Mouse (Mus musculus): Measurements from ENCODE around the gene Rplp0. TPM values are rescaled to one million over a fixed set of nuclear protein-coding genes. Genes with fewer than 3 reads are reported as not detected.
"Not testable (repeated sequence)": the region's sequence is repeated elsewhere in the genome, so short reads cannot be mapped to it uniquely, and the experiment has no call there.

Rplp0 gene
- polyA plus RNA-seq, 2 experiments, result 2,068 to 3,411 TPM

DNA sequence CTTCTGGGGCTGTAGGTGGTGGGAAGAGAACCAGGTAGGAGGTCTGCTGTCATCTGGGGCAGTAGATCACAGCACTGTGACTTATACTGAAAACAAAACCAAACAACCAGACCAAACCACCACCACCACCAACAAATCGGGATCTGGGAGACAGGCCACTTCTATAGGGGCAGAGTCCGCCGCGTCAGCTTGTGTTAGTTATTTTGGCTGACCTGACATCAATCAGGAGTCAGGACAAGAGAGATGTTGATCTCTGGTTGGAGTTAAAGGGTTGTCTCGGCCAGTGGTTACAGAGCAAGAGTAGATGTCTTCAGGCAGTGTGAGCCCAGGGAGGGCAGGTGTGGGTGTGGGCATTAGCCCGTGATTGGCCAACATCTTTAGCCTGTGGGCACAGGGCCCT lies 44.9 kb upstream of the Rplp0 start:
- Histone ChIP-seq H3K4me2 (replicated peaks; ENCODE audit: low read depth, low read length, severe bottlenecking) (peak overlapping the region; percentile 44), H3K36me3 (ENCODE audit: control insufficient read depth, insufficient read depth, low read length) (peaks cover 19% of the 10 kb centered on the region), H3K4me1 (ENCODE audit: control insufficient read depth, insufficient read depth, low read length) (peaks cover 34% of the 10 kb centered on the region), H3K9ac (ENCODE audit: low read depth, low read length, severe bottlenecking) (no peak overlapping the region), H3K9me3 (ENCODE audit: control insufficient read depth, low read length) (no peaks in the 10 kb centered on the region), H3K4me3 (replicated peaks; ENCODE audit: low read length) (no peak overlapping the region), H3K27me3 (ENCODE audit: control insufficient read depth, insufficient read depth, low read length) (no peaks in the 10 kb centered on the region), H3K27ac (replicated peaks; ENCODE audit: low read depth, low read length) (peak overlapping the region; percentile 92)
- no peak for TF ChIP-seq POLR2A (IDR thresholded peaks at IDR 0.05; ENCODE audit: borderline replicate concordance, extremely low read depth, insufficient read depth, insufficient read length)
- 59% methylated on average over 6 of the region's 6 CpGs for WGBS
- DNase-seq (ENCODE audit: low spot score) (no peak), ATAC-seq (ENCODE audit: low FRiP score, low read depth) (no peak)

DNA sequence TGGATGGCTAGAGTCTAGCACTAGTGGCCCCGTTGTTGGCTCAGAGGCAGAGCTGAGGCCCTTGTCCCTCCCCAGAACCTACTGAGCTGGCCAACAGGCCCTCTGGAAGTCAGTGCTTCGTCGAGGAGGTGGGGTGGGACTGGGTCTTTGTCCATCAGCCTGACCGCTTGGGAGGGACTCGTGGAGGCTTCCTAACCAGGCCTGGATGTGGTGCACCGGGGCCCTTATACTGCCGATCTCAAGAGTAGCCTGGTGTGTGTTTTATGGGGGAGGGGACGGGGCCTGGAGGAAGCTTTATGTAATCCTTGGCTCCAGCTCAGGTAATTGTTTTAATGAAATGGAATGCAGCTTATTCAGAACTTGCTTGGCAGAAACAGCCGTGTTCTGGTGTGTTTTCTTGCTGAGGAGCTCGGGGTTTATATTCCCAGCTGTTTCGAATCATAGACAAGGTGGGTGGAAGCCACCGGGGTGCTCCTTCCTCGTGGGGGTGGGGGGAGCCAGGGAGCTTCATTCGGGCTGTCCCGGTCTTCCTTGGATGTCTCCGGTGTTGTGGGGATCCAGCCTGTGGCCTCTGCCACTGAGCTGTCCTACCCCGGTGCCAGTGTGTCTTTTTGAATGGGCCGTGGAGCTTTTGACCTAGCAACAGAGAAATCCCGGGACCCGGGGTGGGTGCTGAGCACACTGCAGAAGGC lies 44.2 kb upstream of the Rplp0 start:
- H3K27ac ChIP-seq (replicated peaks; ENCODE audit: low read depth, low read length), result peak overlapping the region; percentile 92
- no peaks in the 10 kb centered on the region for H3K27me3 ChIP-seq (ENCODE audit: control insufficient read depth, insufficient read depth, low read length)
- DNase-seq (ENCODE audit: low spot score) (peak; percentile 93), ATAC-seq (ENCODE audit: low FRiP score, low read depth) (peak; percentile 84)
- H3K36me3 ChIP-seq (ENCODE audit: control insufficient read depth, insufficient read depth, low read length), result peaks cover 19% of the 10 kb centered on the region
- 18% methylated on average over 20 of the region's 20 CpGs for WGBS
- no peak overlapping the region for H3K9ac ChIP-seq (ENCODE audit: low read depth, low read length, severe bottlenecking)
- peak overlapping the region; percentile 44 for H3K4me2 ChIP-seq (replicated peaks; ENCODE audit: low read depth, low read length, severe bottlenecking)
- no peak for TF ChIP-seq POLR2A (IDR thresholded peaks at IDR 0.05; ENCODE audit: borderline replicate concordance, extremely low read depth, insufficient read depth, insufficient read length)
- H3K4me3 ChIP-seq (replicated peaks; ENCODE audit: low read length), result peak overlapping the region; percentile 11
- no peaks in the 10 kb centered on the region for H3K9me3 ChIP-seq (ENCODE audit: control insufficient read depth, low read length)
- peaks cover 27% of the 10 kb centered on the region for H3K4me1 ChIP-seq (ENCODE audit: control insufficient read depth, insufficient read depth, low read length)

DNA sequence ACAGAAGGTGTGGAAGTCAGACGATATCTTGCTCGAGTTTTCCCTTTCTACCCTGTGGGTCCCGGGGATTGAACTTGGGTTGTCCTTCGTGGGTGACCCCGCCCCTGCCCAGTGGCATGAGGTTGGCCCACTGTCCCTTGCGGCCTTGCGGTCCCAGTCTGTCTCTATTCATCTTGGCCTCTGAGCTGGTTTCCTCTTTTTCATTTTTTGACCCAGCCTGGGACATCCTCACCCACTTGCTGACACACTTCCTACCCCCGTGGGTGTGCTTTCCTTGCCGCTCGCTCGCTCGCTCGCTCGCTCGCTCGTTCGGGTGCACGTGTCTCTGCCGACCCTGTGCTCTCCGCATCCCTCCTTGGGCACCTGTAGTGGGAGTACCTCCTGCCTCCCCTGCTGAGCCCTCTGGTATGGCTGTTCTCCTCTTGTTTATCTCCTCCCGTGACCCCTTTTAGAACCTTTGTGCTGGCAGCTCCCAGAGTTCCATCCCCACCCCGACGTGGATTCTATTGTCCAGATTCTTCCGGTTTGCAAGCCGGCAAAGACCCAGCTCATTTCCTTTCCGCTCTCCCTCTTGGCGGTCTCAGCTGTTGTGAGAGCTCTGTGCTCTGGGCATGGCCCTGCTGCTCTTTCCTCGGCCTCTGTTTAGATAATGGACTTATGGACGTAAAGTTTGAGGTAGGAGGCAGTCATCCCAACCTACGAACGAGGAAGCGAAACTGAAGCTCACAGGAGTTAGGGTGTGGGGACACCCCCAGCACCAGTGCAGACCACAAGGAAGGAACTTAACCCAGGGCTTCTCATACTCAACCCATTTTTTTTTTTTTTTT lies 43.0 kb upstream of the Rplp0 start:
- ATAC-seq (ENCODE audit: low FRiP score, low read depth) (no peak), DNase-seq (ENCODE audit: low spot score) (no peak)
- H3K4me2 ChIP-seq (replicated peaks; ENCODE audit: low read depth, low read length, severe bottlenecking), result no peak overlapping the region
- no peak overlapping the region for H3K4me3 ChIP-seq (replicated peaks; ENCODE audit: low read length)
- H3K9ac ChIP-seq (ENCODE audit: low read depth, low read length, severe bottlenecking), result no peak overlapping the region
- H3K36me3 ChIP-seq (ENCODE audit: control insufficient read depth, insufficient read depth, low read length), result peaks cover 19% of the 10 kb centered on the region
- H3K27me3 ChIP-seq (ENCODE audit: control insufficient read depth, insufficient read depth, low read length), result no peaks in the 10 kb centered on the region
- no peak for TF ChIP-seq POLR2A (IDR thresholded peaks at IDR 0.05; ENCODE audit: borderline replicate concordance, extremely low read depth, insufficient read depth, insufficient read length)
- H3K4me1 ChIP-seq (ENCODE audit: control insufficient read depth, insufficient read depth, low read length), result peaks cover 24% of the 10 kb centered on the region
- 85% methylated on average over 32 of the region's 32 CpGs for WGBS
- no peaks in the 10 kb centered on the region for H3K9me3 ChIP-seq (ENCODE audit: control insufficient read depth, low read length)
- H3K27ac ChIP-seq (replicated peaks; ENCODE audit: low read depth, low read length), result peak overlapping the region; percentile 26; the same call in 1 of the 2 replicates

DNA sequence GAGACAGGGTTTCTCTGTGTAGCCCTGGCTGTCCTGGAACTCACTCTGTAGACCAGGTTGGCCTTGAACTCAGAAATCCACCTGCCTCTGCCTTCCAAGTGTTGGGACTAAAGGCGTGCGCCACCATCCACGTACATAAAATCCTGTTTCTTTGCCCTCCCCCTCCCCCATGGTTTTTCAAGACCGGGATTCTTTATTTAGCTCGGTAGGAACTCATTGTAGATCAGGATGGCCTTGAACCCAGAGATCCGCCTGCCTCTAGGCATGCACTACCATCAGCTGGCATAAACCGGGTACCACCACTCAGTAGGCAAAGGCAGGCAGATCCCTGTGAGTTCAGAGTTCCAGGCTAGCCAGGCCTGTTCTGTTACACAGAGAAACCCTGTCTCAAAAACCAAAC lies 42.4 kb upstream of the Rplp0 start:
- ATAC-seq (ENCODE audit: low FRiP score, low read depth) (no peak), DNase-seq (ENCODE audit: low spot score) (no peak)
- Histone ChIP-seq H3K4me1 (ENCODE audit: control insufficient read depth, insufficient read depth, low read length) (peaks cover 30% of the 10 kb centered on the region), H3K27me3 (ENCODE audit: control insufficient read depth, insufficient read depth, low read length) (no peaks in the 10 kb centered on the region), H3K9ac (ENCODE audit: low read depth, low read length, severe bottlenecking) (no peak overlapping the region), H3K4me3 (replicated peaks; ENCODE audit: low read length) (no peak overlapping the region), H3K36me3 (ENCODE audit: control insufficient read depth, insufficient read depth, low read length) (peaks cover 16% of the 10 kb centered on the region), H3K9me3 (ENCODE audit: control insufficient read depth, low read length) (no peaks in the 10 kb centered on the region), H3K4me2 (replicated peaks; ENCODE audit: low read depth, low read length, severe bottlenecking) (no peak overlapping the region), H3K27ac (replicated peaks; ENCODE audit: low read depth, low read length) (no peak overlapping the region)
- WGBS, result 88% methylated on average over 7 of the region's 7 CpGs
- no peak for TF ChIP-seq POLR2A (IDR thresholded peaks at IDR 0.05; ENCODE audit: borderline replicate concordance, extremely low read depth, insufficient read depth, insufficient read length)

DNA sequence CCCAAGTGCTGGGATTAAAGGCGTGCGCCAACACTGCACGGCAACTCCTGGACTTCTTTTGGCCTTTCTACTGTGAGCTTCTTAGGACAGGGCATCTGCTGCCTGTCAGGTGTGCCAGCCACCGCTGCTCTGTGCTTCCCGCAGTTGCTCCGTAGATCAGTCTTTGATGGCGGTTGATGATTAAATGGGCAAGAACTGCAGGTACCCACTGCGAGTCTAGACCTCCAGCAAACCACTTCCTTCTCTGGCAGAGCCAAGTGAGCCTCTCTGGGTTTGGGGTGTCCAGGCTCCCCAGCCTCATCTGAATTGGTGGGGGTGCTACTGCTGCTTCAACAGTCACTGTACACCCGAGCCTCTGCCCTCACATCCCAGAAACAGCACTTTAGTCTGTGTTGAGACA lies 41.8 kb upstream of the Rplp0 start:
- no peaks in the 10 kb centered on the region for H3K9me3 ChIP-seq (ENCODE audit: control insufficient read depth, low read length)
- H3K4me3 ChIP-seq (replicated peaks; ENCODE audit: low read length), result no peak overlapping the region
- H3K27ac ChIP-seq (replicated peaks; ENCODE audit: low read depth, low read length), result no peak overlapping the region
- H3K36me3 ChIP-seq (ENCODE audit: control insufficient read depth, insufficient read depth, low read length), result peaks cover 15% of the 10 kb centered on the region
- no peak for ATAC-seq (ENCODE audit: low FRiP score, low read depth)
- H3K9ac ChIP-seq (ENCODE audit: low read depth, low read length, severe bottlenecking), result no peak overlapping the region
- 89% methylated on average over 9 of the region's 9 CpGs for WGBS
- peaks cover 34% of the 10 kb centered on the region for H3K4me1 ChIP-seq (ENCODE audit: control insufficient read depth, insufficient read depth, low read length)
- TF ChIP-seq POLR2A (IDR thresholded peaks at IDR 0.05; ENCODE audit: borderline replicate concordance, extremely low read depth, insufficient read depth, insufficient read length), result no peak
- no peak overlapping the region for H3K4me2 ChIP-seq (replicated peaks; ENCODE audit: low read depth, low read length, severe bottlenecking)
- no peaks in the 10 kb centered on the region for H3K27me3 ChIP-seq (ENCODE audit: control insufficient read depth, insufficient read depth, low read length)
- DNase-seq (ENCODE audit: low spot score), result no peak

DNA sequence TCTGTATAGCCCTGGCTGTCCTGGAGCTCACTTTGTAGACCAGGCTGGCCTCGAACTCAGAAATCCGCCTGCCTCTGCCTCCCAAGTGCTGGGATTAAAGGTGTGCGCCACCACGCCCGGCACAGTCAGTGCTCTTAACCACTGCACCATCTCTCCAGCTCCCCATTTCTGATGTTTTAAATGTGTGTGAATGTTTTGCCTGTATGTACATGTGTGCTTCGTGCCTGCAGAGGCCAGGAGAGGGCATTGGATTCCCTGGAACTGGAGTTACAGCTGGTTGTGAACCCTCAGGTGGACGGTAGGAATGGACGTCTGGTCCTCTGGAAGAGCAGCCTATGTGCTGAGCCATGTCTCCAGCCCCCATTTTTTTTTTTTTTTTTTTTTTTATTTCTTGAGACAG lies 41.1 kb upstream of the Rplp0 start:
- not testable (repeated sequence) for H3K36me3 ChIP-seq (ENCODE audit: control insufficient read depth, insufficient read depth, low read length); H3K4me3 ChIP-seq (replicated peaks; ENCODE audit: low read length); H3K4me2 ChIP-seq (replicated peaks; ENCODE audit: low read depth, low read length, severe bottlenecking); H3K9ac ChIP-seq (ENCODE audit: low read depth, low read length, severe bottlenecking); H3K27ac ChIP-seq (replicated peaks; ENCODE audit: low read depth, low read length); H3K27me3 ChIP-seq (ENCODE audit: control insufficient read depth, insufficient read depth, low read length); ATAC-seq (ENCODE audit: low FRiP score, low read depth); DNase-seq (ENCODE audit: low spot score); H3K9me3 ChIP-seq (ENCODE audit: control insufficient read depth, low read length)
- H3K4me1 ChIP-seq (ENCODE audit: control insufficient read depth, insufficient read depth, low read length), result peaks cover 40% of the 10 kb centered on the region
- WGBS, result 85% methylated on average over 7 of the region's 8 CpGs

All from limb, embryonic 14.5 days (tissue).